Mouse (Mus musculus): ENCODE data around the gene Ssxb5. TPM values are rescaled to one million over a fixed set of nuclear protein-coding genes. Genes with fewer than 3 reads are reported as not detected.
A peak's percentile ranks its signal among the peaks of the same experiment; 100 is the strongest.
"Not testable (repeated sequence)": the region's sequence is repeated elsewhere in the genome, so short reads cannot be mapped to it uniquely, and the experiment has no call there.

Gene Ssxb5
- not detected in 2 replicates for polyA plus RNA-seq (2015; fragmentation: Nextera tagmentation; extraction: Ambion mirVana)

DNA sequence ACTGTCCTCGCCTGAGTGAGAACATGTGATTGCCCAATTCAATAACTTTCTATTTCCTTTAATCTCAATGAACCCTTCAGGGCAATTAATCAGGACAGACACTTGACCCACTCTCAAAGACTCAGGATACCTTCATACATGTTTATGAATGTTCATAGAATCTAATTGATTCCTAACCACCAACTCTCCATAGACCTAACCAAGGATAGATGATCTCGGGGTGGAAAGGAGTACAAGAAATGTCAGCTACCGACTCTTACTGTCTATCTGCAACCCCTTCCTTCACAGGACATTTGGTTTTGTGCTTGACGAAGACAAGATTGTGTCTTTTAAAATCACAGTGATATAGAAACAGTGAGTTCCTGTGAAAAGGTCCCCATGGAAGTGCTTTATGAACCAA, at the start of gene Ssxb5:
Gene Ssxb5 (plus strand): TSS at position 301 of the 400 bp plus-strand sequence.
- H3K9ac ChIP-seq; H3K27me3 ChIP-seq (replicated peaks); H3K4me2 ChIP-seq; ATAC-seq (replicated peaks); H3K4me3 ChIP-seq; H3K9me3 ChIP-seq; H3K27ac ChIP-seq; H3K36me3 ChIP-seq (replicated peaks); H3K4me1 ChIP-seq: not testable (repeated sequence)
- WGBS: 80% methylated on average over 4 of the region's 4 CpGs

GRCm38 (mm10) chrX:8832043-8832442, 28.6 kb downstream of the Ssxb5 start:
- H3K27me3 ChIP-seq (replicated peaks): no peaks in the 10 kb centered on the region

DNA sequence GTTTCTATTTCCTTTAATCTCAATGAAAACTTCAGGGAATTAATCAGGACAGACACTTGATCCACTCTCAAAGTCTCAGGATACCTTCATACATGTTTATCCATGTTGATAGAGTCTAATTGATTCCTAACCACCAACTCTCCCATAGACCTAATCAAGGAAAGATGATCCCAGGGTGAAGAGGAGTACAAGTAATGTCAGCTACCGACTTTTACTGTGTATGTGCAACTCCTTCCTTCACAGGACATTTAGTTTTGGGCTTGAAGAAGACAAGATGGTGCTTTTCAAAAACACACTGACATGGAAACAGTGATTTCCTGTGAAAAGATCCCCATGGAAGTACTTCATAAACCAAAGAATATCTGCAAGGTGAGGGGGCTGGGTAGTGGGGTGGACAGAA, 40.2 kb downstream of the Ssxb5 start, which contains the start of gene Gm6592:
Gene Gm6592 (plus strand): TSS at position 301 of the 400 bp plus-strand sequence.
- Histone ChIP-seq H3K27me3 (replicated peaks) (no peaks in the 10 kb centered on the region), H3K9me3 (no peaks in the 10 kb centered on the region), H3K4me3 (no peak within 1 kb of the TSS), H3K36me3 (replicated peaks) (no peaks in the 10 kb centered on the region), H3K9ac (no peak within 1 kb of the TSS), H3K4me1 (no peaks in the 10 kb centered on the region), H3K27ac (no peak within 1 kb of the TSS), H3K4me2 (no peak within 1 kb of the TSS)
- 69% methylated on average over 1 of the region's 1 CpGs for WGBS
- ATAC-seq (replicated peaks): no peak

More at GRCm38 (mm10) chrX:8832043-8832442, 28.6 kb downstream of the Ssxb5 start:
- Histone ChIP-seq H3K36me3 (replicated peaks) (no peaks in the 10 kb centered on the region), H3K9me3 (no peaks in the 10 kb centered on the region), H3K4me3 (no peak overlapping the region), H3K4me1 (no peaks in the 10 kb centered on the region), H3K9ac (no peak overlapping the region), H3K27ac (no peak overlapping the region), H3K4me2 (no peak overlapping the region)
- ATAC-seq (replicated peaks): peak; percentile 74; the same call in 1 of the 2 replicates

DNA sequence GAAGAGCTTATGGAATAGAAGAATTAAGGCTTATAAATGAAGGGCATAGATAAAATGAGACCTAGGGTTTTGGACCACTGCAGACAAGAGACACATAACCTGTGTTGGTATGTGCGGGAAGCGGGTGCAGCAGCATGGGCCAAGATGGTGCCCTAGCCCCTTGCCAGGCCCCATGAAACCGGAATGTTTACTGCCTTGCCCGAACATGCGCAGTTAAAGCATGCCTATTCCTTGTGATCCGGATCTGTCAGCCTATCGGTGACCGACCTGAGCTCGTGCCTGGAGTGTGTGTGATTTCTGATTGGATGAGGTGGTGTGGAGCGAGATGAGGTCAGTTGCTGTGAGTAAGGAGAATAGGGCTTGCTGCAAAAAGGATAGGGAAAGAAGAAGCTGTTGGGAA, 49.0 kb downstream of the Ssxb5 start:
- Histone ChIP-seq H3K9ac (no peak overlapping the region), H3K27me3 (replicated peaks) (no peaks in the 10 kb centered on the region), H3K4me3 (no peak overlapping the region), H3K36me3 (replicated peaks) (no peaks in the 10 kb centered on the region), H3K4me2 (no peak overlapping the region), H3K9me3 (no peaks in the 10 kb centered on the region), H3K4me1 (no peaks in the 10 kb centered on the region), H3K27ac (no peak overlapping the region)
- WGBS: 87% methylated on average over 10 of the region's 10 CpGs
- no peak for ATAC-seq (replicated peaks)

Other genes with a start within 250 kb of the Ssxb5 start
- not detected in 2 replicates for gene Ssxb3, start 211.9 kb upstream of the Ssxb5 start, polyA plus RNA-seq (2015; fragmentation: Nextera tagmentation; extraction: Ambion mirVana)
- gene Ssxb8, start 112.8 kb upstream of the Ssxb5 start, polyA plus RNA-seq (2015; fragmentation: Nextera tagmentation; extraction: Ambion mirVana): not detected in 2 replicates
- not detected in 2 replicates for gene Ssx9, start 55.3 kb upstream of the Ssxb5 start, polyA plus RNA-seq (2015; fragmentation: Nextera tagmentation; extraction: Ambion mirVana)
- gene Gm6592, start 40.3 kb downstream of the Ssxb5 start, polyA plus RNA-seq (2015; fragmentation: Nextera tagmentation; extraction: Ambion mirVana): not detected in 2 replicates
- not detected in 2 replicates for gene Gm5751, start 70.6 kb downstream of the Ssxb5 start, polyA plus RNA-seq (2015; fragmentation: Nextera tagmentation; extraction: Ambion mirVana)
- gene B630019K06Rik, start 88.7 kb downstream of the Ssxb5 start, polyA plus RNA-seq (2015; fragmentation: Nextera tagmentation; extraction: Ambion mirVana): 27.7 and 28.5 TPM in 2 replicates
- not detected in 2 replicates for gene Fthl17b, start 159.3 kb downstream of the Ssxb5 start, polyA plus RNA-seq (2015; fragmentation: Nextera tagmentation; extraction: Ambion mirVana)
- not detected in 2 replicates for gene Fthl17c, start 172.9 kb downstream of the Ssxb5 start, polyA plus RNA-seq (2015; fragmentation: Nextera tagmentation; extraction: Ambion mirVana)
- not detected in 2 replicates for gene Fthl17d, start 183.1 kb downstream of the Ssxb5 start, polyA plus RNA-seq (2015; fragmentation: Nextera tagmentation; extraction: Ambion mirVana)
- gene Fthl17e, start 229.8 kb downstream of the Ssxb5 start, polyA plus RNA-seq (2015; fragmentation: Nextera tagmentation; extraction: Ambion mirVana): not detected in 2 replicates